Mouse (Mus musculus): ENCODE data around the gene Hsf2bp. TPM values are rescaled to one million over a fixed set of nuclear protein-coding genes. Genes with fewer than 3 reads are reported as not detected.

The Hsf2bp gene
- polyA plus RNA-seq, 1 experiment from 2014 or later, result 0.34 TPM

DNA sequence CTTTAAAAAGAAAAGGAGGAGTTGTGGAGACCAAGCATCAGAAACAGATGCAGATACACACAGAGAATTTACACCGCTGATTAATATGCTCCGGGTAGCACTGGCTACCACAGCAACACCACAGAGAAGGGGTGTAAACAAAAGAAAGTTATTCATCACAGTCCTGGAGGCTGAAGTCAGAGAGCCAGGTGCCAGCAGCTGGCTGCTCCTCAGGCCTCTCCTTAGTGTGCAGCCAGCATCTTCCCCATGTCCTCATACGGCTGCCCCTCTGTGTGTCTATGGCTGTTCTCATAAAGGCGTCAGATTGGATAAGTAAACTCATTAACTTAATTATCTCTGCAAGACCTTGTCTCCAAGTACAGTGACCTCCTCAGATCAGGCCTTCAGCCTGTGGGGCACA lies 73.2 kb downstream of the Hsf2bp start:
- Histone ChIP-seq H3K4me1 (replicated peaks) (peaks cover 15% of the 10 kb centered on the region), H3K4me3 (replicated peaks) (no peak overlapping the region), H3K9me3 (no peaks in the 10 kb centered on the region), H3K27ac (no peak overlapping the region), H3K27me3 (no peaks in the 10 kb centered on the region), H3K9ac (replicated peaks) (no peak overlapping the region), H3K36me3 (no peaks in the 10 kb centered on the region), H3K4me2 (no peak overlapping the region)
- ATAC-seq (ENCODE audit: insufficient number of reproducible peaks, insufficient read depth, low FRiP score, low TSS enrichment, low read depth), result no peak
- WGBS, result 78% methylated on average over 4 of the region's 4 CpGs

GRCm38 (mm10) chr17:31962281-31962680 lies 73.9 kb downstream of the Hsf2bp start:
- H3K4me2 ChIP-seq, result no peak overlapping the region
- no peaks in the 10 kb centered on the region for H3K36me3 ChIP-seq
- no peaks in the 10 kb centered on the region for H3K9me3 ChIP-seq
- no peak overlapping the region for H3K27ac ChIP-seq
- no peak for ATAC-seq (ENCODE audit: insufficient number of reproducible peaks, insufficient read depth, low FRiP score, low TSS enrichment, low read depth)
- no peak overlapping the region for H3K9ac ChIP-seq (replicated peaks)
- H3K4me3 ChIP-seq (replicated peaks), result no peak overlapping the region
- no peaks in the 10 kb centered on the region for H3K27me3 ChIP-seq
- WGBS, result 75% methylated on average over 5 of the region's 5 CpGs
- H3K4me1 ChIP-seq (replicated peaks), result peaks cover 15% of the 10 kb centered on the region

DNA sequence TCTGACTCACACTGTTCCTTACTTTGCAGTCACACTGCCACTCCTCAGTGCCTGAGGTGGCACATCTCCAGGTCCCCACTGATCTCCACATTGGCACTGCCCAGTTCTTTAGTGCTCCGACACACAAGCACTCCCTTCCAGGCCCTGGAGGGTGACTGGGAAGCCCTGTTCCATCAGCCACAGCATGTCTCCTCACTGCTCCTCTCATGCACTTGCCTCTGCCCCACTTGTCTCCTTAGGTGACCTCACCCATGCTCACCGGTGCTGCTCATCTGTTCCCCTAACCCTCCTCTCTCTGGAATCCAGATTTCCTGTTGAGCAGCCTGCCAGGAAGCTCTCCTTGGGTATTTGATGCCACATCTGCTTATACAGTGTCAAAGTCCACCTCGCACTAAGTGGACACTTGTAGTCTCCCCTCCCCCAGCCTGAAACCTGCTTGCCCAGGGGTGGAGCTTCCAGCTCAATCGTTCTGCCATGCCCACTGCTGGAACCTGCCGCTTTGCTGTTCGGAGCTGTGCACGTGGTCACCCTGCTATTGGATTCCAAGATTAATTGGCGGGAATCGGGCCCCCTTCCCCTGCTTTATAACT lies 81.5 kb downstream of the Hsf2bp start:
- ATAC-seq (ENCODE audit: insufficient number of reproducible peaks, insufficient read depth, low FRiP score, low TSS enrichment, low read depth), result no peak

DNA sequence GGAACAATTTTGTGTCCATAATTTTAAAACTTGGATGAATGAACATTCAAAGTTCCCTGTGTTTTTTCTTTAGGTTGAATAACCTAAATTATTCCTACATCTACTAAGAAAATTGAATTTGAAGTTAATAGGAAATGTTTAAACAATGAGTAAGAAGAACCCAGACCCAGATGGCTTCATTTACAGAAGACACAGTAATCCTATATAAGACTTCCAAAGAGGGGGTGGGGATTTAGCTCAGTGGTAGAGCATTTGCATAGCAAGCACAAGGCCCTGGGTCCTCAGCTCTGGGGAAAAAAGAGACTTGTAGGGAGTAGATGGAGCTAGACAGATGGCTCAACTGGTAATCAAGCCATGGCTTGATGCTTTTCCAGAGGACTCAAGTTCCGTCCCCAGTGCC lies 87.1 kb downstream of the Hsf2bp start:
- no peak overlapping the region for H3K27ac ChIP-seq
- no peak for ATAC-seq (ENCODE audit: insufficient number of reproducible peaks, insufficient read depth, low FRiP score, low TSS enrichment, low read depth)

More for the DNA sequence above, 81.5 kb downstream of the Hsf2bp start:
- H3K4me2 ChIP-seq, result no peak overlapping the region
- no peaks in the 10 kb centered on the region for H3K36me3 ChIP-seq
- 92% methylated on average over 9 of the region's 9 CpGs for WGBS
- no peaks in the 10 kb centered on the region for H3K27me3 ChIP-seq
- H3K9ac ChIP-seq (replicated peaks), result no peak overlapping the region
- H3K27ac ChIP-seq, result no peak overlapping the region
- no peaks in the 10 kb centered on the region for H3K4me1 ChIP-seq (replicated peaks)
- no peak overlapping the region for H3K4me3 ChIP-seq (replicated peaks)
- 0 out of 2 replicates have a peak, but pooled peaks cover 7% of the 10 kb centered on the region for H3K9me3 ChIP-seq

GRCm38 (mm10) chr17:31946436-31946835 lies 89.7 kb downstream of the Hsf2bp start:
- H3K9me3 ChIP-seq, result no peaks in the 10 kb centered on the region
- H3K4me1 ChIP-seq (replicated peaks), result no peaks in the 10 kb centered on the region
- no peak overlapping the region for H3K27ac ChIP-seq
- 89% methylated on average over 9 of the region's 9 CpGs for WGBS
- H3K4me2 ChIP-seq, result no peak overlapping the region
- H3K4me3 ChIP-seq (replicated peaks), result no peak overlapping the region
- no peak overlapping the region for H3K9ac ChIP-seq (replicated peaks)
- no peaks in the 10 kb centered on the region for H3K36me3 ChIP-seq
- no peaks in the 10 kb centered on the region for H3K27me3 ChIP-seq
- no peak for ATAC-seq (ENCODE audit: insufficient number of reproducible peaks, insufficient read depth, low FRiP score, low TSS enrichment, low read depth)

More for the DNA sequence above, 87.1 kb downstream of the Hsf2bp start:
- no peaks in the 10 kb centered on the region for H3K27me3 ChIP-seq
- H3K4me2 ChIP-seq, result no peak overlapping the region
- WGBS, result 85% methylated on average over 1 of the region's 1 CpGs
- H3K9ac ChIP-seq (replicated peaks), result no peak overlapping the region
- H3K4me1 ChIP-seq (replicated peaks), result no peaks in the 10 kb centered on the region
- no peak overlapping the region for H3K4me3 ChIP-seq (replicated peaks)
- no peaks in the 10 kb centered on the region for H3K36me3 ChIP-seq
- H3K9me3 ChIP-seq, result no peaks in the 10 kb centered on the region

GRCm38 (mm10) chr17:31943881-31944539 lies 92.1 kb downstream of the Hsf2bp start:
- no peaks in the 10 kb centered on the region for H3K4me1 ChIP-seq (replicated peaks)
- no peak overlapping the region for H3K9ac ChIP-seq (replicated peaks)
- H3K27ac ChIP-seq, result no peak overlapping the region
- no peak overlapping the region for H3K4me3 ChIP-seq (replicated peaks)
- no peak overlapping the region for H3K4me2 ChIP-seq
- ATAC-seq (ENCODE audit: insufficient number of reproducible peaks, insufficient read depth, low FRiP score, low TSS enrichment, low read depth), result no peak
- WGBS, result 70% methylated on average over 10 of the region's 10 CpGs
- no peaks in the 10 kb centered on the region for H3K36me3 ChIP-seq
- H3K9me3 ChIP-seq, result no peaks in the 10 kb centered on the region
- no peaks in the 10 kb centered on the region for H3K27me3 ChIP-seq

GRCm38 (mm10) chr17:31941616-31942015 lies 94.5 kb downstream of the Hsf2bp start:
- no peaks in the 10 kb centered on the region for H3K36me3 ChIP-seq
- H3K9me3 ChIP-seq, result no peaks in the 10 kb centered on the region
- ATAC-seq (ENCODE audit: insufficient number of reproducible peaks, insufficient read depth, low FRiP score, low TSS enrichment, low read depth), result no peak
- no peak overlapping the region for H3K9ac ChIP-seq (replicated peaks)
- 56% methylated on average over 4 of the region's 4 CpGs for WGBS
- H3K4me3 ChIP-seq (replicated peaks), result no peak overlapping the region
- no peak overlapping the region for H3K4me2 ChIP-seq
- H3K27me3 ChIP-seq, result no peaks in the 10 kb centered on the region
- no peak overlapping the region for H3K27ac ChIP-seq
- peaks cover 7% of the 10 kb centered on the region for H3K4me1 ChIP-seq (replicated peaks)

DNA sequence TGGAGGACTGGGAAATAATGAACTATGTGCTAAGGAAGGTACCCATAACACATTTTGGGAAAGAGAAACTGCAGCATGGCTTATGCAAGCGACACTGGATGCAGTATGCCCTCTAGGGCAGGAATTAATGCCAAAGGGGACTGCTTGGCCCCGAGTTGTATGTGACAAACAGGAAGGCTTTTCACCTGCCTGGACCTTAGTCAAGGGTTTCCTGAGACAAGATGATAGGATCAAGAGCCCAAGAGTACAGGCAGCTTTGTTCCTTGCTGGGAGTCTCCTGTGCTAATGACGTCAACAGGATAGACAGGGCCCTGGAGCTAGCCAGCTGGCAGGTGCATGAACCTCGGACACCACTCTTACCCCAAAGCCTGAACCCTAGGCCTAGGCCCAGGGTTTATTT lies 95.5 kb downstream of the Hsf2bp start:
- H3K27me3 ChIP-seq, result no peaks in the 10 kb centered on the region
- no peak overlapping the region for H3K4me3 ChIP-seq (replicated peaks)
- peaks cover 9% of the 10 kb centered on the region for H3K4me1 ChIP-seq (replicated peaks)
- H3K27ac ChIP-seq, result no peak overlapping the region
- 79% methylated on average over 4 of the region's 4 CpGs for WGBS
- ATAC-seq (ENCODE audit: insufficient number of reproducible peaks, insufficient read depth, low FRiP score, low TSS enrichment, low read depth), result no peak
- H3K36me3 ChIP-seq, result no peaks in the 10 kb centered on the region
- no peak overlapping the region for H3K9ac ChIP-seq (replicated peaks)
- H3K9me3 ChIP-seq, result no peaks in the 10 kb centered on the region
- no peak overlapping the region for H3K4me2 ChIP-seq

- H3K27me3 ChIP-seq, result no peaks in the 10 kb centered on the region
- no peak overlapping the region for H3K4me3 ChIP-seq (replicated peaks)
- no peak overlapping the region for H3K27ac ChIP-seq
- 90% methylated on average over 16 of the region's 16 CpGs for WGBS
- no peaks in the 10 kb centered on the region for H3K9me3 ChIP-seq
- H3K9ac ChIP-seq (replicated peaks), result no peak overlapping the region
- no peak for ATAC-seq (ENCODE audit: insufficient number of reproducible peaks, insufficient read depth, low FRiP score, low TSS enrichment, low read depth)
- no peak overlapping the region for H3K4me2 ChIP-seq
- H3K36me3 ChIP-seq, result no peaks in the 10 kb centered on the region
- H3K4me1 ChIP-seq (replicated peaks), result peaks cover 17% of the 10 kb centered on the region
These were observed 96.7 kb downstream of the Hsf2bp start for GRCm38 (mm10) chr17:31939292-31940060.

DNA sequence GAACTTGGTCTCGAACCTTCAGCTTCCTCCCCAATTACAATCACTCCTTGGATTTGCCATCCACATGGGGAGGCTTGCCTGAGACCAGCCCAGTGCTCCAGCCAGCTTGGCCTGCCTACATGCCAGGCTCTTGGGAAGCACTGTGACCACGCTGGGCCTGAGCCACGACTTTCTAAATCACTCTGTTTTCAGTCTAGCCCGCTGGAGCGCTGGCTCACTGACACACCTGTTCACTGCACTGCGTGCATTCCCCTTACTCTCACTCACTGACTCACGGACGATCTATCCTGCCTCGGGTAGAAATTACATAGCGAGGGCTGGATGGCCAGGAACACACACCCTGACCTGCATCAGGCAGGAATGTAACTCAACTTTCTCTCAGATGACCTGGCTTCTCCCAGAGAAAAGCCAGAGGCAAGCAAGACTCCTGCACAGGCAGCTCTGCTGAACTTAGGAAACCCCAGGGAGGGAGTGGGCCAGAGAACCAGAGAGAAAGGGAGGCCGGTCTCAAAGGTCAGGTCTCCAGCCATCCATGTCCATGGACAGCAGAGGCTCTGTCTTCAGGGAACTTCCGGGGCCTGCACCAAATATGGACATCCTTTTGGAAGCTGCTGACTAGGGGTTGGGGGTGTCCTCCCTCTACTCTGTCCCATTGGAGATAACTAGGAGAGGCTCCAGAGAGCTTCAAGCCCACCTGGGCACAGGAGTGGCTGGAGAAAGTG lies 97.4 kb downstream of the Hsf2bp start:
- H3K4me3 ChIP-seq (replicated peaks), result no peak overlapping the region
- H3K4me1 ChIP-seq (replicated peaks), result peaks cover 17% of the 10 kb centered on the region
- 80% methylated on average over 12 of the region's 12 CpGs for WGBS
- no peak overlapping the region for H3K27ac ChIP-seq
- no peak overlapping the region for H3K9ac ChIP-seq (replicated peaks)
- no peak for ATAC-seq (ENCODE audit: insufficient number of reproducible peaks, insufficient read depth, low FRiP score, low TSS enrichment, low read depth)
- H3K4me2 ChIP-seq, result no peak overlapping the region
- H3K36me3 ChIP-seq, result no peaks in the 10 kb centered on the region
- H3K27me3 ChIP-seq, result no peaks in the 10 kb centered on the region
- H3K9me3 ChIP-seq, result no peaks in the 10 kb centered on the region

DNA sequence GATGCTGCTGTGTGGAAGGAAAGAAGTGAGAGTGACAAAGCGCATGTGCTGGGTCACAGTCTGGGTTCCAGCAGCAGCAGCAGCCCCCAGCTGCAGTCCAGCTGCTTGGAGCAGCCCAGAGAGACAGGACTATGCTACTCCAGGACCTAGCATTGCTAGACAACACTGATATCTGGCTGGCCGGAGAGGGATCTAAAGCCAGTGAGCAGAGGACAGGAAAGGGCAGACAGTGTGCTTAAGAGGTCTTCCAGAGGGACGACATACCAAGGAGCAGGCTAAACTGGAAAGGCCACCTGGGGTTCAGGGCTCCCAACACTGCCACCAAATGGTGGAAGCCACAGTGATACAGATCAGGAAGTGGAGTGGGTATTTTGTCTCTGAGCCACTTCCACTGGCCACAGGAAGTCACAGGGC lies 99.0 kb downstream of the Hsf2bp start:
- Histone ChIP-seq H3K36me3 (no peaks in the 10 kb centered on the region), H3K27me3 (no peaks in the 10 kb centered on the region), H3K9ac (replicated peaks) (no peak overlapping the region), H3K4me3 (replicated peaks) (no peak overlapping the region), H3K27ac (0 out of 2 replicates have a peak overlapping the region, but pooled peaks have one; percentile 2), H3K4me1 (replicated peaks) (peaks cover 17% of the 10 kb centered on the region), H3K9me3 (no peaks in the 10 kb centered on the region), H3K4me2 (no peak overlapping the region)
- 29% methylated on average over 3 of the region's 3 CpGs for WGBS
- no peak for ATAC-seq (ENCODE audit: insufficient number of reproducible peaks, insufficient read depth, low FRiP score, low TSS enrichment, low read depth)

Data from limb, embryonic 12.5 days (tissue).